Mouse (Mus musculus): Measurements from ENCODE around the gene Mrpl54.

DNA sequence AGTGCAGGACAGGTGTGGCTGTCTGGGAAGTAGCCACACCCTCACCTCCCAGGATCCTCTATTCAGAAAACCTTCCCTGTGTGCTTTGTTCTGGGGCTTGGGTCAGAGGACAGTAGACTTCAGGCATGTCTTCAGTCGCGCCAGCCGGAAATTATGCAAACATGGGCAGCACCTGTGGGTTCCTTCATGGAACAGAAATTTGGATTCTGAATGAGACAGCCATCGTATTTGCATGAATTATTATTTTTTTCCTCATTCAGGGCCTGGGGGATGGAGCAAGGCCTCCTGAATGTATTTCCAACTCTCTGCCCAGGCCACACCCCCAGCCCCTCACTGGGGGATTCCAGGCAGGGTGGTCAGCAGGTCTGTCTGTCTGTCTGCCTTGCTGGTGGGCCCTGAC is 5.7 kb downstream of the Mrpl54 start:
- TF ChIP-seq CTCF (IDR thresholded peaks at IDR 0.05; ENCODE audit: borderline replicate concordance, control insufficient read depth, extremely low read depth, insufficient read depth, low read length, poor library complexity) (no peak), POLR2A (IDR thresholded peaks at IDR 0.05; ENCODE audit: control insufficient read depth, extremely low read depth, insufficient read depth, low read length, poor library complexity) (no peak)

Data from thymus, adult 2 months (tissue).